Mouse (Mus musculus) heart, postnatal 0 days (tissue): ENCODE results near the gene Adssl1. TPM values are rescaled to one million over a fixed set of nuclear protein-coding genes. Genes with fewer than 3 reads are reported as not detected.
A peak's percentile ranks its signal among the peaks of the same experiment; 100 is the strongest.

Experiments used
- ATAC-seq: fragments of 200-750 bp; cut with Nextera tagmentation; 2 replicates; pipeline ENCODE4 v1.8.0; 2017; ENCODE audit warnings: low read depth, moderate number of reproducible peaks, moderate library complexity; ENCODE audit not compliant: insufficient read depth
- DNase-seq: peaks from one replicate; pipeline ENCODE4 v3.0.0-alpha.2; 2016; ENCODE audit warnings: low spot score
- H3K27ac ChIP-seq: fragments of 300-500 bp; sonication (generic); 2 replicates; pipeline ENCODE4 v1.5.1; 2014; ENCODE audit warnings: low read depth, mild to moderate bottlenecking
- H3K27me3 ChIP-seq: fragments of 300-500 bp; sonication (generic); 2 replicates; pipeline ENCODE4 v1.6.1; 2014; ENCODE audit warnings: low read length, mixed read lengths; ENCODE audit not compliant: control insufficient read depth, insufficient read depth
- H3K36me3 ChIP-seq: fragments of 300-500 bp; sonication (generic); replicated peaks from 2 replicates; pipeline ENCODE4 v1.6.1; 2014; ENCODE audit warnings: low read length, mixed read lengths; ENCODE audit not compliant: control insufficient read depth, insufficient read depth
- H3K4me1 ChIP-seq: fragments of 300-500 bp; sonication (generic); 2 replicates; pipeline ENCODE4 v1.6.1; 2014; ENCODE audit warnings: antibody characterized with exemption; ENCODE audit not compliant: control insufficient read depth, insufficient read depth
- H3K4me2 ChIP-seq: fragments of 300-500 bp; sonication (generic); 2 replicates; pipeline ENCODE4 v1.6.1; 2014; ENCODE audit warnings: low read depth, mild to moderate bottlenecking, low read length, moderate library complexity
- H3K4me3 ChIP-seq: fragments of 300-500 bp; sonication (generic); 2 replicates; pipeline ENCODE4 v1.5.1; 2014; ENCODE audit warnings: low read depth, low read length
- H3K9ac ChIP-seq: fragments of 300-500 bp; sonication (generic); replicated peaks from 2 replicates; pipeline ENCODE4 v1.6.1; 2014; ENCODE audit warnings: low read depth, low read length, mixed read lengths
- H3K9me3 ChIP-seq: fragments of 300-500 bp; sonication (generic); replicated peaks from 2 replicates; pipeline ENCODE4 v1.6.1; 2016; ENCODE audit warnings: low read length; ENCODE audit not compliant: control insufficient read depth
- CTCF ChIP-seq: IDR thresholded peaks from 2 replicates; pipeline ENCODE4 v1.5.1; 2016; ENCODE audit warnings: antibody characterized with exemption, control low read depth, low read depth
- EP300 ChIP-seq: IDR thresholded peaks from 2 replicates; pipeline ENCODE4 v1.6.1; 2016; ENCODE audit warnings: antibody characterized with exemption, low read depth
- WGBS: fragments of 180-500 bp; shearing (Covaris S2); extraction: QIAGEN DNeasy Blood & Tissue Kit; methylation state at CpG from one replicate; pipeline ENCODE4 v1.1.7; 2014; 5-methylcytosine and 5-hydroxymethylcytosine counted together
- polyA plus RNA-seq: library from polyadenylated mRNA; unstranded; fragments of >200 nt; fragmentation: Nextera tagmentation; extraction: Ambion mirVana; gene quantifications from 2 replicates; pipeline ENCODE4 v1.2.1, GENCODE M21; 2015
- total RNA-seq: library from RNA; depleted of rRNA; stranded (reverse); fragments of >200 nt; gene quantifications from 2 replicates; pipeline ENCODE4 v1.2.3, GENCODE M21; 2014; ENCODE audit warnings: low replicate concordance

The Adssl1 gene
- total and polyA plus RNA-seq, 2 experiments from 2014 or later: 86.8 to 159 TPM

- Histone ChIP-seq H3K4me3 (no peak overlapping the region), H3K4me2 (peak overlapping the region; percentile 33; the same call in 1 of the 2 replicates), H3K27ac (peak overlapping the region; percentile 79), H3K9ac (0 out of 2 replicates have a peak overlapping the region, but pooled peaks have one; percentile 16), H3K4me1 (peaks cover 16% of the 10 kb centered on the region), H3K36me3 (no peaks in the 10 kb centered on the region), H3K27me3 (no peaks in the 10 kb centered on the region), H3K9me3 (no peaks in the 10 kb centered on the region)
- TF ChIP-seq CTCF (no peak), EP300 (no peak)
- DNase-seq (peak; percentile 60), ATAC-seq (peak; percentile 63)
- WGBS: 13% methylated on average over 3 of the region's 3 CpGs
These were observed 43.1 kb upstream of the Adssl1 start for GRCm38 (mm10) chr12:112576749-112577148.

- Histone ChIP-seq H3K4me3 (no peak overlapping the region), H3K4me2 (no peak overlapping the region), H3K9ac (no peak overlapping the region), H3K4me1 (peaks cover 16% of the 10 kb centered on the region), H3K9me3 (no peaks in the 10 kb centered on the region), H3K27me3 (no peaks in the 10 kb centered on the region), H3K36me3 (no peaks in the 10 kb centered on the region), H3K27ac (no peak overlapping the region)
- 62% methylated on average over 6 of the region's 6 CpGs for WGBS
- no peak for TF ChIP-seq CTCF
- no peak for TF ChIP-seq EP300
- no peak for ATAC-seq
- no peak for DNase-seq
These were observed 41.4 kb upstream of the Adssl1 start for GRCm38 (mm10) chr12:112578296-112579090.

DNA sequence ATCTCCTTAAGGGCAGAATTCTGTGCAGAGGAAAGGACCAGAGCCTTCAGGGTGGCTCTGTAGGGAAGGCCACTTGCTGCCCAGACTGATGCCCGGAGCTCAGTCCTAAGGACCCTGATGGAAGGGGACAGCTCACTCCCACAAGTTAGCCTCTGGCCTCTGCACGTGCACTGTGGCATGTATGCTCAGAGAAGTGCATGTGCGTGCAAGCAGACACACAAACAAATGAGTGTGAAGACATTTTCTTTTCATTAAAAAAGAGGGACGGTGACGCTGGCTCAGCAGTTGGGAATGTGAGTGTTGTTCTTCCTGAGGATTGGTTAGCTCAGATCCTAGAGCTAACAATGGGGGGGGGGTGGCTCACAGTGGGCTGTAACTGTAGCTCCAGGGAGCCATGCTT lies 40.4 kb upstream of the Adssl1 start:
- no peak overlapping the region for H3K9ac ChIP-seq
- 64% methylated on average over 5 of the region's 5 CpGs for WGBS
- ATAC-seq: no peak
- H3K4me3 ChIP-seq: no peak overlapping the region
- DNase-seq: no peak
- no peak overlapping the region for H3K4me2 ChIP-seq
- H3K4me1 ChIP-seq: peaks cover 16% of the 10 kb centered on the region
- no peak overlapping the region for H3K27ac ChIP-seq
- no peaks in the 10 kb centered on the region for H3K27me3 ChIP-seq
- H3K9me3 ChIP-seq: no peaks in the 10 kb centered on the region
- TF ChIP-seq CTCF (no peak), EP300 (no peak)
- no peaks in the 10 kb centered on the region for H3K36me3 ChIP-seq

GRCm38 (mm10) chr12:112579926-112580325 lies 39.9 kb upstream of the Adssl1 start:
- Histone ChIP-seq H3K4me3 (no peak overlapping the region), H3K36me3 (no peaks in the 10 kb centered on the region), H3K27ac (no peak overlapping the region), H3K4me2 (no peak overlapping the region), H3K27me3 (no peaks in the 10 kb centered on the region), H3K9me3 (no peaks in the 10 kb centered on the region), H3K9ac (no peak overlapping the region), H3K4me1 (peaks cover 16% of the 10 kb centered on the region)
- TF ChIP-seq EP300: no peak
- TF ChIP-seq CTCF: no peak
- 82% methylated on average over 8 of the region's 8 CpGs for WGBS
- no peak for DNase-seq
- no peak for ATAC-seq

DNA sequence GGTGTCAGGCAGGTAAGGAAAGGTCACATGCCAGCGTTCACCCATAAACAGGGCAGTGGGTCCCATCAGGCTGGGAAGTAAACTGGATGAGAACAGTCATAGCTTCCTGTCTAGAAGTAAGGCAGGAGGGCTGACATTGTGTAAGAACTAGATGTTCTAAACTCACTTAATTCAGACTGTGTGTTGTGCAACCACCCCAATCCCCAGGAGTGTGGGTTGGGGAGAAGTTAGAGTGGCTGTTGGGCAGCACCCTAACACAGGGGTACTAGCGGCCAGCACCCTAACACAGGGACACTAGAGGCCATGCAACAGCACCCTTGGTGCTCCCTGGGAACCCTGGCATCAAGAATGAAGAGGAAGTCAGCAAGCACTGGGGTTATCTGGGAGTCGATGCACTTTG lies 38.7 kb upstream of the Adssl1 start:
- 64% methylated on average over 3 of the region's 3 CpGs for WGBS

More for the DNA sequence above, 38.7 kb upstream of the Adssl1 start:
- peaks cover 6% of the 10 kb centered on the region; the same call in 1 of the 2 replicates for H3K27me3 ChIP-seq
- no peak overlapping the region for H3K4me3 ChIP-seq
- no peak overlapping the region for H3K4me2 ChIP-seq
- no peak for TF ChIP-seq EP300
- TF ChIP-seq CTCF: no peak
- no peaks in the 10 kb centered on the region for H3K36me3 ChIP-seq
- no peak for ATAC-seq
- no peak overlapping the region for H3K27ac ChIP-seq
- peaks cover 16% of the 10 kb centered on the region for H3K4me1 ChIP-seq
- no peak for DNase-seq
- H3K9me3 ChIP-seq: no peaks in the 10 kb centered on the region
- H3K9ac ChIP-seq: no peak overlapping the region
